Mouse (Mus musculus) G1E (cell line): ENCODE measurements around the gene Tshr.

Experiments
- CTCF ChIP-seq: IDR thresholded peaks from 2 replicates; pipeline ENCODE4 v1.5.1; 2012; ENCODE audit warnings: low read depth, low read length, inconsistent platforms, mixed read lengths
- GATA1 ChIP-seq: IDR thresholded peaks from 2 replicates; pipeline ENCODE4 v1.6.1; 2012; ENCODE audit warnings: borderline replicate concordance, low read length, inconsistent platforms, mixed read lengths
- TAL1 ChIP-seq: conservative IDR thresholded peaks from 2 replicates; pipeline ENCODE4 v1.6.1; 2012; ENCODE audit warnings: low read depth, low read length, inconsistent platforms, mixed read lengths

- TF ChIP-seq GATA1 = no peak
- TF ChIP-seq CTCF = no peak
- TF ChIP-seq TAL1 = no peak
Observed at GRCm38 (mm10) chr12:91569255-91569654, 184.9 kb downstream of the Tshr start.
